In the genomic region with DNA sequence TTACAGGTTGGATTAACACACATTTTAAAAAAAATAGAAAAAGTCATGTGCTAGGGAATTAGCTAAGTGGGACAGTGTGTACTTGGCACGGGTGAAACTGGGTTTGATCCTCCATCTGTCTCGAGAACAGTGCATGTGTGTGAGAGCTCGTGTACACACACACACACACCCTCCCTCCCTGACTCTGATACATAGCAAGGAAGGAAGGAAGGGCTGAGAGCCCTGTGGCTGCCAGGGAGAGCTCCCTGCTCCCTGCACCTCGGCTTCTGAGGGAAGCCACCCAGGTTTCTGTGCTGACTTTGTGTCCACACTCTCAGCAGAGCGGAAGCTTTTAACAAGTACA, we compare ENCODE assay signal across 8 mouse cellular contexts.
A peak's percentile ranks its signal among the peaks of the same experiment; 100 is the strongest.
DNase-seq lines count a peak whose midpoint lies in the region; ATAC-seq and TF ChIP-seq lines count a peak whose summit lies in the region.

No protein-coding gene starts in this region.

- TF ChIP-seq POLR2A in kidney, adult 2 months (IDR thresholded peaks at IDR 0.05; ENCODE audit: low read depth, low read length): no peak

- no peaks in the 10 kb centered on the region for H3K36me3 ChIP-seq in forebrain, postnatal 0 days (ENCODE audit: insufficient read depth)
- no peaks in the 10 kb centered on the region; the same call in 1 of the 2 replicates for H3K36me3 ChIP-seq in kidney, adult 2 months (ENCODE audit: control insufficient read depth, insufficient read depth, low read length)

- H3K9me3 ChIP-seq in forebrain, postnatal 0 days (ENCODE audit: low read length): no peaks in the 10 kb centered on the region

- 4% methylated on average over 5 of the region's 5 CpGs for WGBS in forebrain, postnatal 0 days
- WGBS in kidney, adult 2 months: 5% methylated on average over 5 of the region's 5 CpGs

- H3K27me3 ChIP-seq in forebrain, postnatal 0 days (ENCODE audit: insufficient read depth, low read length): no peaks in the 10 kb centered on the region
- H3K27me3 ChIP-seq in kidney, adult 2 months (replicated peaks; ENCODE audit: control insufficient read depth, insufficient read depth, low read length): no peaks in the 10 kb centered on the region

- H3K4me2 ChIP-seq in forebrain, postnatal 0 days (ENCODE audit: low read depth): peak overlapping the region; percentile 46

- TF ChIP-seq CTCF in forebrain, postnatal 0 days (IDR thresholded peaks at IDR 0.05; ENCODE audit: low read depth): no peak
- TF ChIP-seq CTCF in kidney, adult 2 months (conservative IDR thresholded peaks at IDR 0.05; ENCODE audit: insufficient read depth, insufficient read length, low read depth, low read length): no peak

- peak; percentile 28 for DNase-seq in adrenal gland, postnatal 10 days
- no peak for DNase-seq in adrenal gland, adult 2 months
- DNase-seq in cerebellum, adult 11 months: peak; percentile 75
- peak; percentile 18 for DNase-seq in forebrain, postnatal 0 days
- no peak for DNase-seq in kidney, adult 2 months
- peak; percentile 62 for DNase-seq in lung, postnatal 36 days
- no peak for DNase-seq in thymus, postnatal 4 days
- no peak for DNase-seq in urinary bladder, postnatal 36 days (ENCODE audit: low spot score in 2 of 2)

- no peak overlapping the region; the same call in 1 of the 2 replicates for H3K27ac ChIP-seq in forebrain, postnatal 0 days (ENCODE audit: low read depth, low read length)
- H3K27ac ChIP-seq in kidney, adult 2 months (ENCODE audit: insufficient read depth, low read depth, low read length): peak overlapping the region; percentile 96

- peaks cover 15% of the 10 kb centered on the region for H3K4me1 ChIP-seq in forebrain, postnatal 0 days (ENCODE audit: insufficient read depth)
- H3K4me1 ChIP-seq in kidney, adult 2 months (ENCODE audit: control insufficient read depth, insufficient read depth, low read length): peaks cover 48% of the 10 kb centered on the region

- no peak overlapping the region for H3K4me3 ChIP-seq in forebrain, postnatal 0 days (ENCODE audit: low read depth, low read length)
- H3K4me3 ChIP-seq in kidney, adult 2 months (ENCODE audit: insufficient read depth, low read depth, low read length): no peak overlapping the region

- ATAC-seq in forebrain, postnatal 0 days: peak; percentile 68

- H3K9ac ChIP-seq in forebrain, postnatal 0 days: 0 out of 2 replicates have a peak overlapping the region, but pooled peaks have one; percentile 11

Comparison
In these comparisons a context has a peak if more than half of its experiments do, and no peak if none do; other contexts are left out.
1. DNase-seq: peak in adrenal gland, postnatal 10 days (single experiment), cerebellum, adult 11 months (single experiment), forebrain, postnatal 0 days (single experiment) and lung, postnatal 36 days (single experiment); none in adrenal gland, adult 2 months (single experiment), kidney, adult 2 months (single experiment), thymus, postnatal 4 days (single experiment) and urinary bladder, postnatal 36 days (0 of 2).